Mouse (Mus musculus) lung, postnatal 0 days (tissue): ENCODE measurements at regions not wholly inside any gene's neighbourhood (a gene's known extent, or its start where the extent isn't known, plus 50 kb on each side); places are given as distances from the start of the nearest gene placed in this dataset.

ENCODE experiments used
- ATAC-seq: fragments of 200-750 bp; cut with Nextera tagmentation; 2 replicates; pipeline ENCODE4 v1.8.0; 2017; ENCODE audit warnings: moderate library complexity
- DNase-seq: peaks from one replicate; pipeline ENCODE4 v3.0.0-alpha.2; 2016; ENCODE audit warnings: low spot score
- H3K27ac ChIP-seq: fragments of 300-500 bp; sonication (generic); 2 replicates; pipeline ENCODE4 v1.5.1; 2014; ENCODE audit warnings: antibody characterized with exemption, mild to moderate bottlenecking, low read length, mixed read lengths
- H3K27me3 ChIP-seq: fragments of 300-500 bp; sonication (generic); replicated peaks from 2 replicates; pipeline ENCODE4 v1.6.1; 2014; ENCODE audit warnings: low read length, mixed read lengths; ENCODE audit not compliant: insufficient read depth
- H3K36me3 ChIP-seq: fragments of 300-500 bp; sonication (generic); 2 replicates; pipeline ENCODE4 v1.6.1; 2014; ENCODE audit warnings: low read length, mixed read lengths; ENCODE audit not compliant: insufficient read depth
- H3K4me1 ChIP-seq: fragments of 300-500 bp; sonication (generic); 2 replicates; pipeline ENCODE4 v1.6.1; 2014; ENCODE audit warnings: antibody characterized with exemption, low read depth, low read length, mixed read lengths; ENCODE audit not compliant: insufficient read depth
- H3K4me2 ChIP-seq: fragments of 300-500 bp; sonication (generic); replicated peaks from 2 replicates; pipeline ENCODE4 v1.6.1; 2014; ENCODE audit warnings: low read depth, mild to moderate bottlenecking, low read length, moderate library complexity, mixed read lengths
- H3K4me3 ChIP-seq: fragments of 300-500 bp; sonication (generic); 2 replicates; pipeline ENCODE4 v1.5.1; 2014; ENCODE audit warnings: low read depth, low read length
- H3K9ac ChIP-seq: fragments of 300-500 bp; sonication (generic); replicated peaks from 2 replicates; pipeline ENCODE4 v1.6.1; 2014; ENCODE audit warnings: low read depth, mild to moderate bottlenecking
- H3K9me3 ChIP-seq: fragments of 300-500 bp; sonication (generic); 2 replicates; pipeline ENCODE4 v1.6.1; 2016; ENCODE audit warnings: low read length, mixed read lengths
- CTCF ChIP-seq: IDR thresholded peaks from 2 replicates; pipeline ENCODE4 v1.5.1; 2016; ENCODE audit warnings: antibody characterized with exemption, mild to moderate bottlenecking
- EP300 ChIP-seq: IDR thresholded peaks from 2 replicates; pipeline ENCODE4 v1.6.1; 2016; ENCODE audit warnings: antibody characterized with exemption, mild to moderate bottlenecking, control low read depth
- WGBS: fragments of 180-500 bp; shearing (Covaris S2); extraction: QIAGEN DNeasy Blood & Tissue Kit; methylation state at CpG from one replicate; pipeline ENCODE4 v1.1.7; 2014; 5-methylcytosine and 5-hydroxymethylcytosine counted together

DNA sequence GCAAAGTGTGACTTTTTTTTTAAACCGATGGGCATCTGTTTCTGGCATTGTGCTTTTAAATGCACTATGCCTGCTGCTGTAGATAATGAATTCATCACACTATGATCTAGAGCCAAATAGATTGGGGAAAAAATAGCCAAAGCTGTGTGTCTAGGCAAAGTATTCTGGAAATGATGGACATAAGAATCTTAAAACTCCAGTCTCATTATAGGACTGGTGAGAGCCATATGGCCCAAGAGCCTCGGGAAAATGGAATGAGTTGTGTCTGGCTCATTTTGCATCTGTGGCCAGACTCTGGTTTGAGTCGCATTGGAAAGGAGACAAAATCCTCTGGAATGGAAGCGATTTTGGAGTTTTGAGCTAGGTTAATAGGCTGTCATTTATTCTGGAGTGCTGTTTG lies 288.7 kb downstream of the Lrriq3 start:
- H3K4me1 ChIP-seq: no peaks in the 10 kb centered on the region
- no peaks in the 10 kb centered on the region for H3K9me3 ChIP-seq
- H3K4me3 ChIP-seq: no peak overlapping the region
- 74% methylated on average over 4 of the region's 4 CpGs for WGBS
- H3K4me2 ChIP-seq: no peak overlapping the region
- no peak overlapping the region for H3K27ac ChIP-seq
- TF ChIP-seq CTCF: no peak
- no peak for TF ChIP-seq EP300
- no peak for DNase-seq
- no peak overlapping the region for H3K9ac ChIP-seq
- H3K27me3 ChIP-seq: no peaks in the 10 kb centered on the region
- no peaks in the 10 kb centered on the region for H3K36me3 ChIP-seq
- ATAC-seq: no peak

DNA sequence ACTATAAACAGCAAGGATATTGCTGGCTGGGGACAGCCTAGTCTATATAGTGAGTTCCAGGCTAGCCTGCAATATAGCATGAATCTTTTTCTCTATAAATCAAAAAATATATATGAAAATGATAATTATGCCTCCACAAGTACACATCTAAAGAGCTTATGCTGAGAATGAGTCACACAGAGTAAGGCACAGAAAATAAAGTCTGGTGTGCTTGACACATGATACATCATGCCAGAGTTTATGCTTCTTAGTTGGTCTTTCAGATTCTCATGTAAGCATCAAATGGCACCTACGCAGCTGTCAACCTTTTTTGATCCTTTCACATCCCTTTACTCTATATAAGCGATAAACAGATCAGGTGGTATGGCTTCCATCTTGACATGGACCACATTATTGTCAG lies 289.6 kb downstream of the Lrriq3 start:
- no peaks in the 10 kb centered on the region for H3K9me3 ChIP-seq
- no peak for TF ChIP-seq CTCF
- no peak for TF ChIP-seq EP300
- no peaks in the 10 kb centered on the region for H3K27me3 ChIP-seq
- H3K27ac ChIP-seq: no peak overlapping the region
- H3K4me2 ChIP-seq: no peak overlapping the region
- 69% methylated on average over 2 of the region's 2 CpGs for WGBS
- ATAC-seq (no peak), DNase-seq (no peak)
- H3K9ac ChIP-seq: no peak overlapping the region
- H3K36me3 ChIP-seq: no peaks in the 10 kb centered on the region
- H3K4me1 ChIP-seq: no peaks in the 10 kb centered on the region
- H3K4me3 ChIP-seq: no peak overlapping the region

DNA sequence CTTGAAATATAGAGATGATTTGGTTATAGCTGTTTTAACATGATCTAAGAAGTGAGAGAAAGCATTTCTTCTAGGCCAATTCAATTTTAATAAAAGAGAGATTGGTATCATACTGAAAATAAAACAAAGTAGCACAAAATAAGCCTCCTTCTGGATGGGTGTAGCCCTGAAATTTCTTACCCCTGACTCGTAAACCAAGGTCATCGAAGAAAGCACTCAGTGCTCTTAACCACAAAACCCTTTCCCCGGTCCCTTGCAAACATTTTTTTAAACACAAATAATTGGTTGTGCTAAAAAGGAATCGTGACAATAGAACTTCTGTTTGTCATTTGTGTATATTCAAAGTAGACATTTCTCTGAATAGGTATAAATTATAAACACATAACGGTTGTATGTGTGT lies 297.4 kb downstream of the Lrriq3 start:
- no peak overlapping the region for H3K4me3 ChIP-seq
- ATAC-seq (no peak), DNase-seq (no peak)
- no peaks in the 10 kb centered on the region for H3K4me1 ChIP-seq
- H3K9ac ChIP-seq: no peak overlapping the region
- TF ChIP-seq CTCF (no peak), EP300 (no peak)
- no peak overlapping the region for H3K27ac ChIP-seq
- H3K4me2 ChIP-seq: no peak overlapping the region
- H3K36me3 ChIP-seq: no peaks in the 10 kb centered on the region
- no peaks in the 10 kb centered on the region for H3K9me3 ChIP-seq
- no peaks in the 10 kb centered on the region for H3K27me3 ChIP-seq
- 62% methylated on average over 5 of the region's 5 CpGs for WGBS

DNA sequence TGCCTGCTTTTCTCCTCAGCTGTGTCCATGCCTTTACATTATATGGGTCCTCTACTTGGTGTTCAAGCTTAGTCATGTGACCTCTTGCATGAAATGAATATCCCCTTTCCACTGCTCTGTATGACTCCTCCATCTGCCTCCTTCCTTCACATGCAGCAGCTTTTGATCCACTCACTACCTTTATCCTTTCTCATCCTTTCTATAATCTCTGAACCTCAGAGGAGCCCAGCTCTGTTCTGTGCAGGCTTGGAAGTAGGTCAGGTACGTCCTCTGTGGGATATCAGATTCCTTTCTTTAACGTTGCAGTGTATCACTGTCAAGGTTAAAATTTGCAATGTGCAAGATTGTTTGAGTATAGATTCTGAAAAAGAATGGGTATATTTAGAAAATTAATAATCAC lies 302.9 kb downstream of the Lrriq3 start:
- H3K9ac ChIP-seq: no peak overlapping the region
- H3K4me1 ChIP-seq: no peaks in the 10 kb centered on the region
- TF ChIP-seq CTCF (no peak), EP300 (no peak)
- H3K4me3 ChIP-seq: no peak overlapping the region
- H3K9me3 ChIP-seq: no peaks in the 10 kb centered on the region
- 90% methylated on average over 2 of the region's 2 CpGs for WGBS
- no peaks in the 10 kb centered on the region for H3K36me3 ChIP-seq
- ATAC-seq: no peak
- DNase-seq: no peak
- H3K4me2 ChIP-seq: no peak overlapping the region
- H3K27me3 ChIP-seq: no peaks in the 10 kb centered on the region
- H3K27ac ChIP-seq: no peak overlapping the region

DNA sequence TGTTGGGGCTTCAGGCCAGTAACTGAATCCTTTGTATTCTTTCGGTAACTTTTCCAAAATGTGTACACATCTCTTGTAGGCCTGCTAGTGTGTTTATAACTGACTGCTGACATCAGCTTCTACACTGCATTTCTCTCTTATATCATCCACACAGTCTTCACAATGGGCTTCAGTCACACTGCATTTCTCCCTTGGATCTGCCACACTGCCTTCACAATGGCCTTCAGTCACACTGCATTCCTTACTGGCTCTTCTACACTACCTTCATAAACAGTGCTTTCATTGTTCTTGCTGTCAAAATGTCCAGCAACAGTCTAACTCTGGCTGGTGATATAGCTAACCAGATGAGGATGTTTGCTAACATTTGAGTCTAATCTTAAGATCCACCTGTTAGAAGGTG lies 308.5 kb downstream of the Lrriq3 start:
- H3K27ac ChIP-seq: no peak overlapping the region
- ATAC-seq (no peak), DNase-seq (no peak)
- 44% methylated on average over 1 of the region's 1 CpGs for WGBS
- H3K4me1 ChIP-seq: no peaks in the 10 kb centered on the region
- H3K4me2 ChIP-seq: no peak overlapping the region
- H3K9ac ChIP-seq: no peak overlapping the region
- no peaks in the 10 kb centered on the region for H3K9me3 ChIP-seq
- H3K27me3 ChIP-seq: no peaks in the 10 kb centered on the region
- H3K4me3 ChIP-seq: no peak overlapping the region
- H3K36me3 ChIP-seq: no peaks in the 10 kb centered on the region
- no peak for TF ChIP-seq EP300
- no peak for TF ChIP-seq CTCF

DNA sequence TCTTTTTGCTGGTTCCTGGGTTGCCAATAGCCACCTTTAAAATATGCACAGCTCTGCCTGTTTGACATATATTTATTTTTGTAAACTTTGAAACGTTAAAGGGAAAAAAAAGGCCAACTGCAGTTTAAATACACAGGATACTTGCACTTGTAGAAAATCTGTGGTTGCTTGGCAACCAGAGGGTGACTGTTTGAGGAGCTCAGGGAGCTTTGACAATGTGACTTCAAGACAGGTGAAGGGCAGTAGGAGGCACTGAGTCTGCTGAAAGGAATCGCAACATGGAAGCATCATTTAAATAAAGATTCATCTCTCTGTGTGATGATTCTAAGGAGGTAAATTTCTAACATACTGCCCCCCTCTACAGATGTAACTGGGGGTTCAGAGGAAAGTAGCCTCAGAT lies 315.7 kb downstream of the Lrriq3 start:
- Histone ChIP-seq H3K36me3 (no peaks in the 10 kb centered on the region), H3K27me3 (no peaks in the 10 kb centered on the region), H3K9me3 (no peaks in the 10 kb centered on the region), H3K27ac (no peak overlapping the region), H3K4me2 (no peak overlapping the region), H3K4me3 (no peak overlapping the region), H3K4me1 (no peaks in the 10 kb centered on the region), H3K9ac (no peak overlapping the region)
- DNase-seq (no peak), ATAC-seq (no peak)
- WGBS: 27% methylated on average over 2 of the region's 2 CpGs
- TF ChIP-seq CTCF (no peak), EP300 (no peak)

DNA sequence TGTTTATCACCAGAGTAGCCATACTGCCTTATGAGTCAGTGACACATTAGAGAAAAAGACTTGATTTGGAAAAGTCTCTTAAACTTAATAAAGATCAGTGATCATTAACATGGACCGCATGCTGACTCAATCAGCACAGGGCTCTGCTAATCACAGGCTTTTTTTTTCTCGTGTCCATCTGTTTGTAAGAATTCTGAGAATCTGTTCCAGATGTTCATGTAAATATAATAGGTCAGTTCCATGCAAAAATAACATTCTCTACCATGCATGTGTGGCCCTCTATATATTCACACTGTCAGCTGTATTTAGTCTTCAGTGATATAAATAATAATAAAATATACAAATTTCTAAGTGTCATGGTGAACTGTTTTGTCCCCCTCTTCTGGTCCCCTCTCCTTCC lies 316.1 kb downstream of the Lrriq3 start:
- WGBS: 44% methylated on average over 2 of the region's 2 CpGs
- TF ChIP-seq CTCF (no peak), EP300 (no peak)
- H3K36me3 ChIP-seq: no peaks in the 10 kb centered on the region
- DNase-seq (no peak), ATAC-seq (no peak)
- H3K9ac ChIP-seq: no peak overlapping the region
- H3K9me3 ChIP-seq: no peaks in the 10 kb centered on the region
- no peak overlapping the region for H3K4me3 ChIP-seq
- no peak overlapping the region for H3K4me2 ChIP-seq
- H3K4me1 ChIP-seq: no peaks in the 10 kb centered on the region
- no peak overlapping the region for H3K27ac ChIP-seq
- H3K27me3 ChIP-seq: no peaks in the 10 kb centered on the region
